Mouse (Mus musculus): ENCODE data around the gene Phactr1. TPM values are rescaled to one million over a fixed set of nuclear protein-coding genes. Genes with fewer than 3 reads are reported as not detected.

Gene Phactr1
- polyA plus RNA-seq, 1 experiment from 2014 or later, result 63.8 TPM

DNA sequence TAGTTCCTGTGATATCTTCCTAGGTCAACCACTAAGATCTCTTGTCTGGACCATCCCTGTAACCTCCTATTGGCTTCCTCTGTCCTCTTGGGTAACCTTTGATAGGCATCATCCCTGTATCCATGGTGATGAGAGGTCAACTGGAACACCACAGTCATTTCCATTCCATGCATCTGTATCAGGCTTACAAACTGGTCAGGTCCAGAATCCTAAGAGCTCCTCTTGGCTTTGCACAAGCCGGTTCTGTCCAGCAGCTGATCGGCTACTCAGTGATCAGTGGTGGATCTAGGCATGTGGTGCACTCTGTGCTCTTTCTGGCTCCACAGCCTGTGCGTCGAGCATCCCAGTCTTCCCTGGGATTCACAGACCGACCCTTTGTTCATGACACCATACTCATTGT is 309.1 kb downstream of the Phactr1 start:
- Histone ChIP-seq H3K4me2 (ENCODE audit: low read length) (no peak overlapping the region), H3K9ac (replicated peaks; ENCODE audit: low read length) (no peak overlapping the region), H3K36me3 (ENCODE audit: control insufficient read depth, insufficient read depth, low read length) (no peaks in the 10 kb centered on the region), H3K27me3 (ENCODE audit: control insufficient read depth, insufficient read depth, low read length) (no peaks in the 10 kb centered on the region), H3K9me3 (ENCODE audit: control insufficient read depth, low read length) (no peaks in the 10 kb centered on the region), H3K4me1 (ENCODE audit: control insufficient read depth, insufficient read depth, low read length) (no peaks in the 10 kb centered on the region), H3K4me3 (replicated peaks; ENCODE audit: low read depth, low read length) (no peak overlapping the region), H3K27ac (replicated peaks; ENCODE audit: low read depth, low read length) (no peak overlapping the region)
- no peak for DNase-seq
- 92% methylated on average over 5 of the region's 5 CpGs for WGBS
- no peak for ATAC-seq (ENCODE audit: low FRiP score, low TSS enrichment)

DNA sequence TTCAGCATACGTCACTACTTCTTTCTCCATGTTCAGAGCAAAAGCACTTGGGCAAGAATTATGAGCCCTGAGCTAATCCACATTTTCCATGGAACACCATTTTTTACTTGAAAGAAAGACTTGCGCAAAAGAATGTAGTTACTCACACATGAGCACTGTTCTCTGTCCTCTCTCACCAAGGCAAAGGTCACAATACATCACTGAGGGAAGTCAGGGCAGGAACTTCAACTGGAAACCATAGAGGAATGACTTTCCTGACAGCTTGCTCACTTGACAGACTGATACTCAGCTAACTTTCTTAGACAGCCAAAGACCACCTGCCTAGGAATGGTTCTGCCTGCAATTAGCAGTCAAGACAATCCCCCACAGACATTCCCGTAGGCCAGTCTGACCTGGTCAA is 309.6 kb downstream of the Phactr1 start:
- Histone ChIP-seq H3K9ac (replicated peaks; ENCODE audit: low read length) (no peak overlapping the region), H3K4me2 (ENCODE audit: low read length) (no peak overlapping the region), H3K27ac (replicated peaks; ENCODE audit: low read depth, low read length) (no peak overlapping the region), H3K4me3 (replicated peaks; ENCODE audit: low read depth, low read length) (no peak overlapping the region), H3K4me1 (ENCODE audit: control insufficient read depth, insufficient read depth, low read length) (no peaks in the 10 kb centered on the region), H3K36me3 (ENCODE audit: control insufficient read depth, insufficient read depth, low read length) (no peaks in the 10 kb centered on the region), H3K27me3 (ENCODE audit: control insufficient read depth, insufficient read depth, low read length) (no peaks in the 10 kb centered on the region), H3K9me3 (ENCODE audit: control insufficient read depth, low read length) (no peaks in the 10 kb centered on the region)
- WGBS, result 91% methylated on average over 3 of the region's 3 CpGs
- DNase-seq (no peak), ATAC-seq (ENCODE audit: low FRiP score, low TSS enrichment) (no peak)

DNA sequence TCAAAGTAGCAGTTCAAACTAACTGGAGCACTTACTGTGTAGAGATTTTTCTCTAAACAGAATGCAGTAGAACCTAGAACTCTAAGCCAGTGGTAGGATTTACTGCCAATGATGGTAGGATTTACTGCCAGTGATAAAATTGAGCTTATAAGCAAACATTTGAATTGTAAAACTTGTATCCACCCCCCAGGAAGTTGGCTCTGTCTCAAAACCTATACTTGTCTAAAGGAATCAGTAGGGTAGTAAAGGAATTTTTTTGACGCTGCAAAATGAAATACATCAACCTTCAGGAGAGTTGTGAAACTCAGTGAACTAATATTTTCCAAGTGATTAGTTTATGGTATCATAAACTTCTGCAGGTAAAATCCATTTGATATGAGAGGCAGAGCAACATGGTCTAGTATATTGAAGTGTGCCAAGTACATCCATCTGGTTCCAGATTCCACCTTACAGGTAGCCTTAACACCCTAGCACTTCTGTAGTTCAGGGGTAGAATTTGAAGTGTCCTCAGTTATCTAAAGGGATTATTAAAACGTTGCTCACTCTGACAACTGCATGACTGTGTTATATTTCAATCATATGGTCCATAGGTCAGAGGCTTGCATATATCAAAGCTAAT is 310.2 kb downstream of the Phactr1 start:
- no peak overlapping the region for H3K27ac ChIP-seq (replicated peaks; ENCODE audit: low read depth, low read length)
- H3K4me3 ChIP-seq (replicated peaks; ENCODE audit: low read depth, low read length), result no peak overlapping the region
- H3K4me1 ChIP-seq (ENCODE audit: control insufficient read depth, insufficient read depth, low read length), result no peaks in the 10 kb centered on the region
- no peak for DNase-seq
- WGBS, result 74% methylated on average over 2 of the region's 2 CpGs
- ATAC-seq (ENCODE audit: low FRiP score, low TSS enrichment), result no peak
- H3K36me3 ChIP-seq (ENCODE audit: control insufficient read depth, insufficient read depth, low read length), result no peaks in the 10 kb centered on the region
- no peaks in the 10 kb centered on the region for H3K9me3 ChIP-seq (ENCODE audit: control insufficient read depth, low read length)
- H3K27me3 ChIP-seq (ENCODE audit: control insufficient read depth, insufficient read depth, low read length), result no peaks in the 10 kb centered on the region
- no peak overlapping the region for H3K4me2 ChIP-seq (ENCODE audit: low read length)
- no peak overlapping the region for H3K9ac ChIP-seq (replicated peaks; ENCODE audit: low read length)

DNA sequence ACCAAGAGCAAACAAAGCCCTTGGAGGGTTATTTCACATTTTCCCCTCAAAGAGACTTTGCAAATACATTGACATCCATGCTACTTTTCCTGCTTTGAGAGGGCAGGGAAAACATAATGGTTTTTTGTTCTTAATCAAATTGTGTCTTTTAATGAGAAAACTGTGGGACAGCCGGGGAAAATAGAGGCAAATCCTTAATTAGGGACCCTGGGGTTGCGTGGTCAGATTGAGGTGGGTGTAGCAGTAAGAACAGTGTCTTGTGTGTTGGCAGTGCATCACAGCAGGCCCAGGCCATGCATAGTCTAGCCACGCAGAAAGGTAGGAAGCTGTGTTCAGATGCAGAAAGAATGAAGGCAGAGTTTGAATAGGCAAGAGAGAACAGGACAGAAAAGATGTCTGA is 310.7 kb downstream of the Phactr1 start:
- Histone ChIP-seq H3K4me2 (ENCODE audit: low read length) (no peak overlapping the region), H3K9ac (replicated peaks; ENCODE audit: low read length) (no peak overlapping the region), H3K36me3 (ENCODE audit: control insufficient read depth, insufficient read depth, low read length) (no peaks in the 10 kb centered on the region), H3K4me3 (replicated peaks; ENCODE audit: low read depth, low read length) (no peak overlapping the region), H3K9me3 (ENCODE audit: control insufficient read depth, low read length) (no peaks in the 10 kb centered on the region), H3K27ac (replicated peaks; ENCODE audit: low read depth, low read length) (no peak overlapping the region), H3K4me1 (ENCODE audit: control insufficient read depth, insufficient read depth, low read length) (no peaks in the 10 kb centered on the region), H3K27me3 (ENCODE audit: control insufficient read depth, insufficient read depth, low read length) (no peaks in the 10 kb centered on the region)
- WGBS, result 80% methylated on average over 3 of the region's 3 CpGs
- no peak for ATAC-seq (ENCODE audit: low FRiP score, low TSS enrichment)
- DNase-seq, result no peak

DNA sequence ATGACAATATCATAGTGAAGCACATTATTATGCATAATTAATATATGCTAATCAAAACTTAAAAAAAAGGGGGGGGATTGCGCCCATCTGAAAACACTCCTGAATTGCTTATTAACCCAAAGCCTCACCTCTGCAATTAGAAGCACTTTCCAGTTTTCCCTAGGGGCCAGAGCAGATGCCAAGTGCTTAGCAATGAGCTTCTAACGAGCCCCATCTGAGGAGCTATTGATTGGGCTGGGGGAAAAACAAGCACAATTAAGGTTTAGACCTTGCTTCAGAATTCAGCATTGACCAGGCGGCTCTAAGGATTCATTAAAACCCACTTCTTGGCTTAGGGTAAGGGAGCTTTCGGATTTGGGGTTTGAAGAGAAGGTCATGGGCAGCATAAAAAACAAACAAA is 311.9 kb downstream of the Phactr1 start:
- Histone ChIP-seq H3K4me3 (replicated peaks; ENCODE audit: low read depth, low read length) (no peak overlapping the region), H3K9me3 (ENCODE audit: control insufficient read depth, low read length) (no peaks in the 10 kb centered on the region), H3K27me3 (ENCODE audit: control insufficient read depth, insufficient read depth, low read length) (no peaks in the 10 kb centered on the region), H3K9ac (replicated peaks; ENCODE audit: low read length) (no peak overlapping the region), H3K4me1 (ENCODE audit: control insufficient read depth, insufficient read depth, low read length) (no peaks in the 10 kb centered on the region), H3K4me2 (ENCODE audit: low read length) (no peak overlapping the region), H3K27ac (replicated peaks; ENCODE audit: low read depth, low read length) (no peak overlapping the region), H3K36me3 (ENCODE audit: control insufficient read depth, insufficient read depth, low read length) (no peaks in the 10 kb centered on the region)
- no peak for ATAC-seq (ENCODE audit: low FRiP score, low TSS enrichment)
- WGBS, result 47% methylated on average over 4 of the region's 4 CpGs
- peak; percentile 71 for DNase-seq

DNA sequence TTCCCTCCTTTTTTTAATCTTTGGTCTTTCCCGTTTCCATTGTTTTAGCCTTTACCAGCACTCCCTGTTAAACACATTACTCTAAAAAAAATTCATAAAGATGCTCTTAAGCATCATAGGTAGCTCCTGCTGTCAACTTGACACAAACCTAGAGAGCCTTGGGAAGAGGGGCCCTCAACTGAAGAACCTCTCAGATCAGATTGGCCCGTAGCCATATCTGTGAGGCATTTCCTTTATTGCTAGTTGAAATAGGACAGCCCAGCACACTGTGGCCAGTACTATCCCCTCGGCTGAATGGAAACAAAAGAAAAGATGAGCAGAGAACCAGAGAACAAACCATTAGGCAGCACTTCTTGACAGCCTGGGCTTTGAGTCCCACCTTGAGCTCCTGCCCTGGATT is 313.9 kb downstream of the Phactr1 start:
- ATAC-seq (ENCODE audit: low FRiP score, low TSS enrichment) (no peak), DNase-seq (no peak)
- Histone ChIP-seq H3K4me1 (ENCODE audit: control insufficient read depth, insufficient read depth, low read length) (no peaks in the 10 kb centered on the region), H3K9ac (replicated peaks; ENCODE audit: low read length) (no peak overlapping the region), H3K9me3 (ENCODE audit: control insufficient read depth, low read length) (no peaks in the 10 kb centered on the region), H3K36me3 (ENCODE audit: control insufficient read depth, insufficient read depth, low read length) (no peaks in the 10 kb centered on the region), H3K4me2 (ENCODE audit: low read length) (no peak overlapping the region), H3K4me3 (replicated peaks; ENCODE audit: low read depth, low read length) (no peak overlapping the region), H3K27ac (replicated peaks; ENCODE audit: low read depth, low read length) (no peak overlapping the region), H3K27me3 (ENCODE audit: control insufficient read depth, insufficient read depth, low read length) (no peaks in the 10 kb centered on the region)
- WGBS, result 89% methylated on average over 3 of the region's 3 CpGs

DNA sequence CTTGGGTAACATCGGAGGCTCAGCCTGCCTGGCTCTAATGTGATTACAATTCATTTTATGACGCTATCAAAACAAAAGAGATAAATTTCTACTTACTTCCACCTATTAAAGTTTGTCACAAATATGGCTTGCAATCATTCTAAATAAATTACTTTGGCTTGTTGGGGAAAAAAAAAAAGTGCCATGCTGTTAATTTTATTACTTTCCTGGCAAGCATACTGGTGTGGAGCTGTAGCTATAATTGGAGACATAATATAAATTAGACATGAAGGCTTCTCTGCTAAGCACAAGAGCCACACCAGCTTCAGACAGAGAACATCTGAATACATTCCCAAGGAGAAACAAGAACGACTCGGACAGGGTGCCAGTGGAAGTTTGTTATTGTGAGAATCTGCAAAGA is 315.8 kb downstream of the Phactr1 start:
- no peak overlapping the region for H3K4me2 ChIP-seq (ENCODE audit: low read length)
- no peak for ATAC-seq (ENCODE audit: low FRiP score, low TSS enrichment)
- H3K27me3 ChIP-seq (ENCODE audit: control insufficient read depth, insufficient read depth, low read length), result no peaks in the 10 kb centered on the region
- H3K27ac ChIP-seq (replicated peaks; ENCODE audit: low read depth, low read length), result no peak overlapping the region
- no peak for DNase-seq
- no peaks in the 10 kb centered on the region for H3K36me3 ChIP-seq (ENCODE audit: control insufficient read depth, insufficient read depth, low read length)
- H3K9ac ChIP-seq (replicated peaks; ENCODE audit: low read length), result no peak overlapping the region
- no peaks in the 10 kb centered on the region for H3K9me3 ChIP-seq (ENCODE audit: control insufficient read depth, low read length)
- WGBS, result 74% methylated on average over 4 of the region's 4 CpGs
- no peak overlapping the region for H3K4me3 ChIP-seq (replicated peaks; ENCODE audit: low read depth, low read length)
- H3K4me1 ChIP-seq (ENCODE audit: control insufficient read depth, insufficient read depth, low read length), result no peaks in the 10 kb centered on the region

DNA sequence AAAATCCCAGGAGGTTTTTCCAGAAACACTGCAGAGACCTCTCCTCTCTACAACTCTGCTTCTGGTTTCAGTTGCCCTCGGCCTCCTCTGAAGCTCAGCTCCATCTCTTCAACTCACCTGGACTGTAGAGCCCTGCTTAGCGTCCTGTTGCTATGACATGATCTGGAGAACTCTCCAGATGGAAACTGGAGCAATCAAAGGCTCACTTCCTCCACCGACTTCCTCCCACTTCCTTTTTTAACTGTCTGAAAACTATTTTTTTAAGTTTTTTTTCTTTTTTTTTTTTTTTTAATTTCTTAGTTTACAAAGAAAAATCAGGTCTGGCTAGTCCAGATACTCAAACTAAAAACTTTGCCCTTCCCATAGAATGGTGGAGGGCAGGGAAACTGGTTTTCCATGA is 318.9 kb downstream of the Phactr1 start:
- no peak for ATAC-seq (ENCODE audit: low FRiP score, low TSS enrichment)
- Histone ChIP-seq H3K4me2 (ENCODE audit: low read length) (no peak overlapping the region), H3K4me3 (replicated peaks; ENCODE audit: low read depth, low read length) (no peak overlapping the region), H3K9ac (replicated peaks; ENCODE audit: low read length) (no peak overlapping the region), H3K27ac (replicated peaks; ENCODE audit: low read depth, low read length) (no peak overlapping the region), H3K9me3 (ENCODE audit: control insufficient read depth, low read length) (no peaks in the 10 kb centered on the region), H3K36me3 (ENCODE audit: control insufficient read depth, insufficient read depth, low read length) (no peaks in the 10 kb centered on the region), H3K27me3 (ENCODE audit: control insufficient read depth, insufficient read depth, low read length) (no peaks in the 10 kb centered on the region), H3K4me1 (ENCODE audit: control insufficient read depth, insufficient read depth, low read length) (no peaks in the 10 kb centered on the region)
- DNase-seq, result no peak
- WGBS, result 90% methylated on average over 3 of the region's 3 CpGs

DNA sequence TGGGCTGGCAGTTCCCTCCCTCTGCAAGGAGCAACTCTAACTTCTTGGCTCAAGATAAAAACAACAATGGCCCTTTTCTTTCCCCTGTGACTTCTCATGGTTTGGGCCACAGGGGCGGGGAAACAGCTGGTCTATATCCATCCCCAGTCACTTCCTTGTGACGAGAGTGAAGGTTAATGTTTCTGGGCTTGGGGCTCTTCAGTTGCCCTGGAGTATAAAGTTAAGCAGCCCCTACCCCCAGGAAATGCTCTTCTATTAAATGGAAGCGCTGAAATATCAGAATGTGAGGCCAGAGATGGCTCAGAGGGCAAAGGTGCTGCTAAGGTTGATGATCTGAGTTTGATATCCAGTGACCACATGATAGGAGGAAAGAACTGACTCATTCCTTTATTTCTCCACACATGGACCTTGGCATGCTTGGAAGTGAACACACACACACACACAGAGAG is 324.7 kb downstream of the Phactr1 start:
- no peaks in the 10 kb centered on the region for H3K4me1 ChIP-seq (ENCODE audit: control insufficient read depth, insufficient read depth, low read length)
- H3K27ac ChIP-seq (replicated peaks; ENCODE audit: low read depth, low read length), result no peak overlapping the region
- H3K27me3 ChIP-seq (ENCODE audit: control insufficient read depth, insufficient read depth, low read length), result no peaks in the 10 kb centered on the region
- H3K9me3 ChIP-seq (ENCODE audit: control insufficient read depth, low read length), result no peaks in the 10 kb centered on the region
- no peaks in the 10 kb centered on the region for H3K36me3 ChIP-seq (ENCODE audit: control insufficient read depth, insufficient read depth, low read length)
- WGBS, result 26% methylated on average over 3 of the region's 3 CpGs
- DNase-seq, result no peak
- no peak overlapping the region for H3K4me3 ChIP-seq (replicated peaks; ENCODE audit: low read depth, low read length)
- no peak overlapping the region for H3K9ac ChIP-seq (replicated peaks; ENCODE audit: low read length)
- no peak for ATAC-seq (ENCODE audit: low FRiP score, low TSS enrichment)
- no peak overlapping the region for H3K4me2 ChIP-seq (ENCODE audit: low read length)
